Mouse (Mus musculus): ENCODE results near the gene Ttll9. TPM values are rescaled to one million over a fixed set of nuclear protein-coding genes. Genes with fewer than 3 reads are reported as not detected.

Gene Ttll9
- total RNA-seq, 1 experiment from 2014 or later = 0.50 TPM

- ATAC-seq (replicated peaks; ENCODE audit: low read depth, poor library complexity, severe bottlenecking) = peak; percentile 64
Measured at GRCm38 (mm10) chr2:152939846-152940245, 22.4 kb upstream of the Ttll9 start.

DNA sequence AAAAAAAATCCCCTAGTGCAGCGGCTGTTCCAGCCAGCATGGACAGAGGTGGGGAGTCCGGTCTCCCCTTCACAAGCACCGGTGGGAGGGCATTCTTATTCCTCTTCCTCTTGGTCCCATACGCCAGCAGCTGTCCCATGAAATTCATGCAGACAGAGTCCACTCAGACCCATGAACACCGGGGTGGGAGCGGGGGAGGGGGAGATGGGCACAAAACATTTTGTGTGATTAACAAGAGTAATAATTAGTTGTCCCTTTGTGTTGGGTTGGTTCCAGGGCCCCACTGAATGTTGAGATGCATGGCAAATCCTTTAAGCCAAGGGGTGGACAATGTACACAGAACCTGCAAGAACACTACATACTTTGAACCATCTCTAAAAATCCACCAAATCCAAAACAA lies 21.2 kb upstream of the Ttll9 start:
- ATAC-seq (replicated peaks; ENCODE audit: low read depth, poor library complexity, severe bottlenecking) = no peak

GRCm38 (mm10) chr2:152941776-152942175 lies 20.5 kb upstream of the Ttll9 start:
- ATAC-seq (replicated peaks; ENCODE audit: low read depth, poor library complexity, severe bottlenecking) = no peak

- 0 out of 2 replicates have a peak, but pooled peaks have one; percentile 21 for ATAC-seq (replicated peaks; ENCODE audit: low read depth, poor library complexity, severe bottlenecking)
Measured at GRCm38 (mm10) chr2:152942898-152943515, 19.3 kb upstream of the Ttll9 start.

- no peak for ATAC-seq (replicated peaks; ENCODE audit: low read depth, poor library complexity, severe bottlenecking)
Measured at GRCm38 (mm10) chr2:152943568-152943967, 18.7 kb upstream of the Ttll9 start.

GRCm38 (mm10) chr2:152944013-152944412 lies 18.3 kb upstream of the Ttll9 start:
- ATAC-seq (replicated peaks; ENCODE audit: low read depth, poor library complexity, severe bottlenecking) = no peak

DNA sequence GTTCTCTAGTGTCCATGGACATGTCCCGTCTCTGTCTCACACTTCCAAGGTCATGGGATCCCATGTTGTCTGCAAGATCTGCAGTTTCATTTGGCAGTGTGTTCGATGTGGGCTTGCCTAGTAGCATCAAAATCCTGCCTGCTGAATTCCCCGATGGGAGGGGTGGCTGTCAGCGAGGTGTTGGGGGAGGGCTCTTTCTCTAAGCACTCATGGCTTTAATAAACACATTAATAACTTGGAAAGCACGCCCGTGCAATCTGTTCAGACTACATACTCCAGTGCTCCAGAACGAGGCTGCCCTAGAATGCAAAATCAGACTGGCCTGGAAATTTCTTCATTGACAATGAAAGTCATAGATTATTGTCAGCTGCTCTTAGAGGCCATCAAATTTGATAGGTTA lies 15.2 kb upstream of the Ttll9 start:
- no peak for ATAC-seq (replicated peaks; ENCODE audit: low read depth, poor library complexity, severe bottlenecking)

GRCm38 (mm10) chr2:152948438-152949020 lies 13.8 kb upstream of the Ttll9 start:
- ATAC-seq (replicated peaks; ENCODE audit: low read depth, poor library complexity, severe bottlenecking) = no peak

DNA sequence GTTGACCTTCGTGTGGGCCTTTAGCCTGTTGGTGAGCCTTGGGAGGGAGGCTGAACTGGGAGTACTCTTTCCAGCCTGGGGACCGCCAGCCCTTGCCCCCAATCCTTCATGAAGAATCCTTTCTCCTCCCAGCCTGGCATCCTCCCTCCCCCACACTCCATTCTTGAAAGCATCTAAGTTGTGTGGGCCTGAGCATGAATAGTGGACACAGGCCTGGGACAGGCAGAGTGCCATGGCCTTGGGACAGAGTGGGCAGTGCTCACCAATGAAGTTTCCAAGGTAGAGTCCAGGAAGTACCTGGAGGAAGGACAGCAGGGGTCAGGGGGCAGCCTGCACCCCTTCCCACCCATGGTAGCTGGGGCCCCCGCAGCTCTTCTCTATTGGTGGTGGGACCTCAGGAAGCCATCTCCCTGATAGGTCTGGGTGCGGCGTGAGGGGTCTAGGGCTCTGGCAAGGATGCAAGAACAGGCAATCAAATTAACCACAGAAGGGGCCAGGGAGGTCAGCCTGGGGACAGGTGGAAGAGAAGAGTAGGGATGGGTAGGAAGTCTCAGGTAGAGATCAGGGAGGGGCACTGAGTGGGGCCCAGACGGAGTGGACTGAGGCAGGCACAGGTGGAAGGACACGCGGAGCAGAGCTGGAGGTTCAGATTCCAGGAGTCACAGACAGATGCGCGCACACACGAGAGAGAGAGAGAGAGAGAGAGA lies 11.8 kb upstream of the Ttll9 start:
- ATAC-seq (replicated peaks; ENCODE audit: low read depth, poor library complexity, severe bottlenecking) = no peak

DNA sequence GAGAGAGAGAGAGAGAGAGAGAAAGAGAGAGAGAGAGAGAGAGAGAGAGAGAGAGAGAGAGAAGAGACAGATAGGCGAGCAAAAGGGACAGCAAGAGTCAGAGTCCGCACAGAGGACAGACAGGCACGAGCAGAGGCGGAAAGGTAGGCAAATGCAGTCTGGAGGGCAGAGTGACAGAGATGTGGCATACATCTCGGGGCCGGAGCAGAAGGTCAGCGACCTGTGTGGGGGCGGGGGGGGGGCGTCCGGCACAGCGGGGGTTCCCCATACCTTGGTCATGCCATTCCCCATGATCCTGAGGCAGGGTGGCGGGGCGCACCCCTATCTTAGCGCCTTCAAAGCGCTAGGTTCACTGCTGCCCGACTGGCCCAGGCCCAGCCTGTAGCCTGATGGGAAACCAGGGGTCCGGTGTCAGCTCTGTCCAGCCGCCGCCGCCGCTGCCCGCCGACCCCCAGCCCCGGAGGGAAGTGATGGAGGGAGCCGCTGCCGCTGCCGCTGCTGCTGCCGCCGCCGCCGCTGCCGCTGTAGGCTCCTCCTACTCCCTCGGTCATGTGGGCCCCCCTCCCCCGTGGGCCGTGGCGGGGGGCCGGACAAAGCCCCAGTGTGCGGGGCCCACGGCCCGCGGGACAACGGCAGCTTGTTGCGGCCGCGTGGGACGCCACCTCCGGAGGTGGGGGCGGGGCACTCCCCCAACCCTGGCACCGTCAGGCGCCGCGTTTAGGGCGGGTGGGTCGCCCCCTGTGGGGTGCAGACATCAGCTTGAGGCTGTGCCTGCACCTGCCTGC lies 11.0 kb upstream of the Ttll9 start, which contains the start of gene Dusp15:
TSS of gene Dusp15 (minus strand) at position 634 of the 785 bp plus-strand sequence.
- peak; percentile 65 for ATAC-seq (replicated peaks; ENCODE audit: low read depth, poor library complexity, severe bottlenecking)

GRCm38 (mm10) chr2:152951850-152952720 lies 10.2 kb upstream of the Ttll9 start:
- 0 out of 2 replicates have a peak, but pooled peaks have one; percentile 21 for ATAC-seq (replicated peaks; ENCODE audit: low read depth, poor library complexity, severe bottlenecking)

DNA sequence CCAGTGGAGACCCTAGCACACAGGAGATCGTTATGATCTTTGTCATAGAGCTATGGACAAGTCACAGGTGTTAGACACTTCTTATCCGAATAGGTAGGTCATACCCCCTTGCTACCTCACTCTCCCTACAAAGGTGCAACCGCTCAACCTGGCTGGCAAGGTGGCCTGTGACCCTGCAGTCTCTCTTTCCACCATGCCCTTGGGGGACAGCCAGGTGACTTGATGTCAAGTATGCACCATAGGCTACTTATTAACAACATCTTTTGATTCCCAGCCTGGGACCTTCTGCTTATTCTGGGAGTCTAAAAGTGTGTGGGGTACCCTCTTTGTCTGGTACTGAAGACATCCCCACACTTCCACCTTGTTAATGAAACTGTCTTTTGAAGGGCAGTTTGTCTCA lies 4.2 kb upstream of the Ttll9 start:
- ATAC-seq (replicated peaks; ENCODE audit: low read depth, poor library complexity, severe bottlenecking) = no peak

- no peak for ATAC-seq (replicated peaks; ENCODE audit: low read depth, poor library complexity, severe bottlenecking)
Measured at GRCm38 (mm10) chr2:152965555-152965954, 3.3 kb downstream of the Ttll9 start.

DNA sequence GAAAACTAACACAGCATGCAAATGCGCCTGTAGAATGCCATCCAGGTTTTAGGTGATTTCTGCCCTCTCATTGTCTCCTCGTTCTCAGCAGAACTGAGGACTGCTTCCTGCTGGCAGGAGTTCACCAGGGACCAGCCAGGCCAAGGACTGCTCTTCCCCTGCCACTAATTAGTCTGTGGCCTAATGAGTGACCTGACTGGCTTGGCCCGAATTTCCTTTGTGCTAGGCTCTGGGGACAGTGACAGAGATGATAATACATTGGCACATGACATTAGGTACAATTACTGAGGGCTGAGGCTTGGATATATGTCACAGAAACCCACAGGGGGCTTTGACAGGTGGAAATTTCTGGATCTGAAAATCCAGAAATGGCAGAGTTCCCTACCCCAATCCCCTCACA lies 14.7 kb downstream of the Ttll9 start:
- ATAC-seq (replicated peaks; ENCODE audit: low read depth, poor library complexity, severe bottlenecking) = no peak

DNA sequence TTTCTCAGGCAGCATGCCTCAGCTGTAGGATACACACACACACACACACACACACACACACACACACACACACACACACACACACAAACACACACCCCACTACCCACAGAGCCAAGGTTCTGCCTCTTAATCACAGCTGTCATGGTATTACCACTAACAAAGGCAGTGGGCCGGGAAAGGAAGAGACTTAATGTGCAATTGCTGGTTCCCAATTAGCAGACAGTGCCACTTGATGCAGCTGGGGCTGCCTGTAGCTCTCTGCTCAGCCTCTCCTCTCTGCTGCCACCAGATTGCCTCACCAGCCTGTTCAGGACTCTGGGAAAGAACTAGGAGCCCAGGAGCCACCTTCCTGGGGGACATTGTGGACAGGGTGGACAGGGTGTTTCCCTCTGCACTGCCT lies 23.3 kb downstream of the Ttll9 start:
- no peak for ATAC-seq (replicated peaks; ENCODE audit: low read depth, poor library complexity, severe bottlenecking)

- ATAC-seq (replicated peaks; ENCODE audit: low read depth, poor library complexity, severe bottlenecking) = no peak
Measured at GRCm38 (mm10) chr2:152991529-152991928, 29.2 kb downstream of the Ttll9 start.

DNA sequence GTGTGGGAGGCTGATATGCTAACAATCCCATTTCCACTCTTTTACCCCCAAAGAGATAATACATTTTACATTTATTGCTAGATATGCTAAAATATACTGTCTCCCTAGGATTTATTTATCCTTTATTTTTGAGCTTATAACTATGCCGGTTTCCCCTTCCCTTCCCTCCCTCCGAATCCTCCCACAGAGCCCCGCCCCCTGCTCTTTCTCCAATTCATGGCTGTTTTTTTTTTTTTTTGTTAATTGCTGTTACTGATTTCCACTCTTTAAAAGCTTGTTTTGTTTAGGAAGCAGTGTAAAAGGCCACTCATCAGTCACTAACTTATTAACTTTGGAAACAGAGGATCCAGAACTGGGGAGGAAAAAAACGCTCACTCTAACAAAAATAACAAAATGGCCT lies 34.8 kb downstream of the Ttll9 start:
- ATAC-seq (replicated peaks; ENCODE audit: low read depth, poor library complexity, severe bottlenecking) = no peak

DNA sequence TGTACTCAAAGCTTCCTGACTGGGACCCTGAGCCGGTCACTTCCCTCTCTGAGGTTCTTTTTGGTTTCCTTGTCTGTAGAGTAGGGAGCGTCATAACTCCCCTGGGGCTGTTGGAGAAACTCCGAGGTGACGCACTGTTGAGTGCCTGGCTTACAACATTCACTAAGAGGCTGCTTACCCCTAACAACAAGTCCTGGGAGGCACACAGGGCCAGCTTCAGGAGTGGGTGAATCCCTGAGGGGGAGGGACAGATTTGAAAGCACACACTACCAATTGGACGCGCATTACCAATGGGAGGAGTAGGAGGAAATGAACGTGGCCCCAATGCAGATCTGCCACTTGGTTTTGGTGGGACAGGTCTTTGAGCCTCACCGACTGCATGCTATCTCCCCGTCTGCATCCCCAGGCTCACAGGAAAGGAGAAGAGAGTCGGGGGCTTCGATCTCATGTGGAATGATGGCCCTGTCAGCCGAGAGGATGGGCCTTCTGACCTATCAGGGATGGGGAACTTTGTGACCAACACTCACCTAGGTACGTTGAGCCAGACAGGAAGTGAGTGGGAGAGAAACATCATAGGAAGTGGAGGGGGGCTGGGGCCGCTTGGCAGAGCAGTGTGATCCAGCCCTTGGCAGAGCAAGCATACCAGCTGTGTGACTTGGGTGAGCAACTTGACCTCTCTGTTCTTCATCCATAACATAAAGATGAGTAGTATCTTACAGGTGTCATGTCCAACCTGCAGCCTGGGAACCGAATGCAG lies 40.4 kb downstream of the Ttll9 start:
- peak; percentile 72 for ATAC-seq (replicated peaks; ENCODE audit: low read depth, poor library complexity, severe bottlenecking)
